Mouse (Mus musculus): ENCODE measurements at regions not wholly inside any gene's neighbourhood (a gene's known extent, or its start where the extent isn't known, plus 50 kb on each side); places are given as distances from the start of the nearest gene placed in this dataset.
A peak's percentile ranks its signal among the peaks of the same experiment; 100 is the strongest.

GRCm38 (mm10) chr1:17838408-17839022, 307.2 kb downstream of the Crisp4 start:
- DNase-seq (ENCODE audit: low spot score in 2 of 2): peak in 1 of 2 experiments; percentile 2

GRCm38 (mm10) chr1:17825860-17826259, 319.8 kb downstream of the Crisp4 start:
- no peak for DNase-seq (ENCODE audit: low spot score in 2 of 2)
